Mouse (Mus musculus): ENCODE measurements around the gene Prpf4b. TPM values are rescaled to one million over a fixed set of nuclear protein-coding genes. Genes with fewer than 3 reads are reported as not detected.

Gene Prpf4b
- polyA plus RNA-seq, 1 experiment from 2014 or later: 37.0 TPM

DNA sequence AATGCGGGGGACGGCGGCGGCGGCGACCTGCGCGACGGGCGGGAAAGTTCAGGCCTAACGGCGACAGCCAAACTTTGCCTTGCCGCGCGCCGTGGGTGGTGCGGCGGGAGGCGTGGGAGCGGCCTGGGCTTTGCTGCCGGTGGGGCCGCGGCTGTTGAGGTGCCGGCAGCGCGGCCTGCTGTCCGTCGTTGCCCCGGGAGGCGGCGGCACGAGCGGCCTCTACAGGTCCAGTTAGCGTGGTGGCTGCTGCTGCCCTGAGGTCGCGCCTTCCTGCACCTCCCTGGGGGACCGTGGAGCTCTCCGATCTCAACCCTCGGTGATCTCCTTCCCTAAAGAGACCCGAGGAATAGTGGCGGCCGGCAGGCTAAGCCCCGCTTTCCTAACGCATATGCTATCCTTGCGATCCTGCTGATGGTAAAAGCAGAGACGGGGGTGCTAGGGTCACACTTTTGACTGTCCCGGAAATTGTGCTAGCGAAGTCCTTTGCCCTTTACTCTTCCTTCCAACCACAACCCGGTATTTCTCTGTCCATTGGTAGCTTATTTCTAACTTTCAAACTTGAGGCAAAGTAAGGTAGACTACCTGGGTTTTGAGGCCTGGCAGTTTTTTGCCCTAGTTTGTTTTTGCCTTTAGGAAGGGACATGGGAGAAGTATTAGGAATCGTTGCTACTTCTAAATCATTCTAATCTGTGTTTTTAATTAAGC, 791 bp downstream of the Prpf4b start:
- Histone ChIP-seq H3K9ac (replicated peaks) (peak overlapping the region; percentile 94), H3K4me2 (ENCODE audit: low read depth, low read length) (peak overlapping the region; percentile 86)

DNA sequence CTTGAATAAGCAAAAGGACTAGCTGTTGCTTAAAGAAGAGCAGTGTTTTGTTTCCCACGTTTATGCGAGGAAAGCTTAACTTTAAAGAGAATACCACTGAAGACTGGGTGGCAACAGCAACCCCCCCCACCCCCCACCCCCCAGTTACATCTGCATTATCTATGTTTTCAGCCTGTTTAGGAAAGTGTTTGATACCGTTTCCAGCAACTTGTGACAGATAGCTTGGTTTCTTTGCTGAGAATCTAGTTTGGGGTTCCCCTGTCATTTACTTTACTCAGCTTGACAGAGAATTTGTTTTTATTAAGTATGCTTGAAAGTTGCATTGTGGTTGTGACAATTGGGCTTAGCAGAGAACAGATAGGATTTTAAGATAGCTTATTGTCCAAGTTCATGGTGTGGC, 1.4 kb downstream of the Prpf4b start:
- Histone ChIP-seq H3K4me2 (ENCODE audit: low read depth, low read length) (peak overlapping the region; percentile 86), H3K4me1 (ENCODE audit: insufficient read depth) (peaks cover 29% of the 10 kb centered on the region), H3K9me3 (ENCODE audit: low read length) (no peaks in the 10 kb centered on the region), H3K4me3 (ENCODE audit: low read depth, low read length) (peak overlapping the region; percentile 97), H3K27me3 (ENCODE audit: insufficient read depth, low read length) (no peaks in the 10 kb centered on the region), H3K27ac (ENCODE audit: low read depth) (peak overlapping the region; percentile 100), H3K36me3 (replicated peaks; ENCODE audit: insufficient read depth, low read length) (0 out of 2 replicates have a peak, but pooled peaks cover 6% of the 10 kb centered on the region), H3K9ac (replicated peaks) (peak overlapping the region; percentile 94)
- DNase-seq (no peak), ATAC-seq (no peak)
- WGBS (ENCODE audit: insufficient replicate concordance): 6% methylated on average over 3 of the region's 3 CpGs
- TF ChIP-seq CTCF (IDR thresholded peaks at IDR 0.05; ENCODE audit: low read depth): no peak
- no peak for TF ChIP-seq EP300 (IDR thresholded peaks at IDR 0.05; ENCODE audit: low read depth)

More for the DNA sequence above, 791 bp downstream of the Prpf4b start:
- peak; percentile 51 for ATAC-seq
- H3K27me3 ChIP-seq (ENCODE audit: insufficient read depth, low read length): no peaks in the 10 kb centered on the region
- no peaks in the 10 kb centered on the region for H3K9me3 ChIP-seq (ENCODE audit: low read length)
- peak overlapping the region; percentile 97 for H3K4me3 ChIP-seq (ENCODE audit: low read depth, low read length)
- DNase-seq: peak; percentile 79
- TF ChIP-seq EP300 (IDR thresholded peaks at IDR 0.05; ENCODE audit: low read depth) (no peak), CTCF (IDR thresholded peaks at IDR 0.05; ENCODE audit: low read depth) (peak; percentile 64)
- WGBS (ENCODE audit: insufficient replicate concordance): under 1% methylated on average over 46 of the region's 50 CpGs
- H3K36me3 ChIP-seq (replicated peaks; ENCODE audit: insufficient read depth, low read length): 0 out of 2 replicates have a peak, but pooled peaks cover 3% of the 10 kb centered on the region
- H3K4me1 ChIP-seq (ENCODE audit: insufficient read depth): peaks cover 29% of the 10 kb centered on the region
- H3K27ac ChIP-seq (ENCODE audit: low read depth): peak overlapping the region; percentile 100

- Histone ChIP-seq H3K4me3 (ENCODE audit: low read depth, low read length) (no peak overlapping the region), H3K4me1 (ENCODE audit: insufficient read depth) (no peaks in the 10 kb centered on the region), H3K36me3 (replicated peaks; ENCODE audit: insufficient read depth, low read length) (peaks cover 90% of the 10 kb centered on the region), H3K27me3 (ENCODE audit: insufficient read depth, low read length) (no peaks in the 10 kb centered on the region), H3K4me2 (ENCODE audit: low read depth, low read length) (no peak overlapping the region), H3K27ac (ENCODE audit: low read depth) (no peak overlapping the region), H3K9me3 (ENCODE audit: low read length) (no peaks in the 10 kb centered on the region), H3K9ac (replicated peaks) (no peak overlapping the region)
- TF ChIP-seq EP300 (IDR thresholded peaks at IDR 0.05; ENCODE audit: low read depth) (no peak), CTCF (IDR thresholded peaks at IDR 0.05; ENCODE audit: low read depth) (no peak)
- DNase-seq: no peak
- ATAC-seq: no peak
- 91% methylated on average over 1 of the region's 1 CpGs for WGBS (ENCODE audit: insufficient replicate concordance)
Measured at GRCm38 (mm10) chr13:34892871-34893270, 17.8 kb downstream of the Prpf4b start.

- 36% methylated on average over 9 of the region's 9 CpGs for WGBS (ENCODE audit: insufficient replicate concordance)
- 0 out of 2 replicates have a peak, but pooled peaks cover 2% of the 10 kb centered on the region for H3K27me3 ChIP-seq (ENCODE audit: insufficient read depth, low read length)
- TF ChIP-seq EP300 (IDR thresholded peaks at IDR 0.05; ENCODE audit: low read depth) (no peak), CTCF (IDR thresholded peaks at IDR 0.05; ENCODE audit: low read depth) (no peak)
Measured at GRCm38 (mm10) chr13:34914614-34915013, 39.5 kb downstream of the Prpf4b start.

DNA sequence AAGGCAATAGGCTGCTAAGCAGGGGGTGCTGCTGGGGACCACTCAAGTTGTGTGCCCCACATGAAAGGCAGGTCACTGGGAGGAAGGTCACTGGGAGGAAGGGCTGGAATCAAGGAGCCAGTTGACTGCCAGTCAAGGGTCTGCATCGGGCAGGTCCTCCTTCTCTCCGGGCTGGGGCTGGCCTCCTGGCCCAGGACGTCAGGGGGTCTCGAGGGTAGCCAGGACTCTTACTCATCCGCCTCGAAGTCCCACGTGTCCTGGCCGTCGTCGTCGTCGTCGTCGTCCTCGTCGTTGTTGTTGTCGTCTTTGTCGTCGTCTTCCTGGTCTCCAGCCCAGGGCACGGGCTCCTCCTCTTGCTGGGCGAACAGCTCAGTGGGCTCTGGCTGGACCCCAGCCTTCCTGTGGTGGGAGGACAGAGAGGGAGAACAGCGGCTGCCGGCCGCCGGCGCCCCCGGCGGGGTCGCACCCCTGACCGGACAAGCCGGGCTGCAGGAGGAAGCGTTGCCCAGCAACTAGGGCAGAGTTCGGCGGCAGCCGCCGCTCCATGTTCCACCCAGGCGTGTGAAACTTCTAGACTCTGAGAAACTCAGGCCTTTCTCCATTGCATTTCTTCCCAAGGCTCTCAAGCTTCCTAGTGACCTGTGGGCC, 41.5 kb downstream of the Prpf4b start:
- no peak for ATAC-seq
- no peak overlapping the region for H3K9ac ChIP-seq (replicated peaks)

More at GRCm38 (mm10) chr13:34914614-34915013, 39.5 kb downstream of the Prpf4b start:
- Histone ChIP-seq H3K36me3 (replicated peaks; ENCODE audit: insufficient read depth, low read length) (no peaks in the 10 kb centered on the region), H3K9ac (replicated peaks) (no peak overlapping the region), H3K4me1 (ENCODE audit: insufficient read depth) (peaks cover 4% of the 10 kb centered on the region; the same call in 1 of the 2 replicates), H3K27ac (ENCODE audit: low read depth) (no peak overlapping the region), H3K4me2 (ENCODE audit: low read depth, low read length) (no peak overlapping the region), H3K9me3 (ENCODE audit: low read length) (no peaks in the 10 kb centered on the region), H3K4me3 (ENCODE audit: low read depth, low read length) (no peak overlapping the region)
- DNase-seq (no peak), ATAC-seq (no peak)

DNA sequence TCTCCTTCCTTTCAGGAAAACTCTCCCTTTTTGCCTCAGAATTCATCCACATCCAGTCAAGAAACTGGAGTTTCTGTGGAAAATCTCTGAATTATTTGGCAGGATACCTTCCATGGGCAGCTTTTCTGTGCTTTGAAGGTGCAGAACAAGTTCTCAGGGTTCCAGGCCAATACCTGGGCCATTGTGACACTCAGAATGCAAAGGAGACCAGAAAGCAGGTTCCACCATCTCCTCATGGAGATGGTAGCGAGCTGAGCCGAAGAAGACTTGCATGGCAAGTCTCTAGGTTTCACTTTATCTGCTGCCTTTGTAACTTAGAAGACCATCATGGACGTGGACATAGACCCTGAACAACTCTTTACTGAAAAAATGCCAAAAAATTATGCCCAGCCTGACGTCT, 49.1 kb downstream of the Prpf4b start, which contains the start of the genes Fam217a and 4933417A18Rik:
Fam217a (minus strand) TSS at position 101 of the 400 bp plus-strand sequence.
4933417A18Rik (plus strand) TSS at position 200 of the 400 bp plus-strand sequence.
- H3K27ac ChIP-seq (ENCODE audit: low read depth): no peak within 1 kb of the TSS
- H3K4me2 ChIP-seq (ENCODE audit: low read depth, low read length): no peak within 1 kb of the TSS
- no peak within 1 kb of the TSS for H3K9ac ChIP-seq (replicated peaks)
- no peak for DNase-seq
- no peaks in the 10 kb centered on the region for H3K4me1 ChIP-seq (ENCODE audit: insufficient read depth)
- no peak for ATAC-seq
- no peak for TF ChIP-seq CTCF (IDR thresholded peaks at IDR 0.05; ENCODE audit: low read depth)
- no peak for TF ChIP-seq EP300 (IDR thresholded peaks at IDR 0.05; ENCODE audit: low read depth)
- no peak within 1 kb of the TSS for H3K4me3 ChIP-seq (ENCODE audit: low read depth, low read length)
- no peaks in the 10 kb centered on the region for H3K9me3 ChIP-seq (ENCODE audit: low read length)
- 72% methylated on average over 4 of the region's 4 CpGs for WGBS (ENCODE audit: insufficient replicate concordance)
- H3K27me3 ChIP-seq (ENCODE audit: insufficient read depth, low read length): no peaks in the 10 kb centered on the region
- no peaks in the 10 kb centered on the region for H3K36me3 ChIP-seq (replicated peaks; ENCODE audit: insufficient read depth, low read length)

More for the DNA sequence above, 41.5 kb downstream of the Prpf4b start:
- Histone ChIP-seq H3K27ac (ENCODE audit: low read depth) (no peak overlapping the region), H3K36me3 (replicated peaks; ENCODE audit: insufficient read depth, low read length) (no peaks in the 10 kb centered on the region), H3K4me1 (ENCODE audit: insufficient read depth) (peaks cover 4% of the 10 kb centered on the region; the same call in 1 of the 2 replicates), H3K27me3 (ENCODE audit: insufficient read depth, low read length) (0 out of 2 replicates have a peak, but pooled peaks cover 2% of the 10 kb centered on the region), H3K9me3 (ENCODE audit: low read length) (no peaks in the 10 kb centered on the region), H3K4me3 (ENCODE audit: low read depth, low read length) (peak overlapping the region; percentile 33), H3K4me2 (ENCODE audit: low read depth, low read length) (peak overlapping the region; percentile 63)
- no peak for TF ChIP-seq CTCF (IDR thresholded peaks at IDR 0.05; ENCODE audit: low read depth)
- peak; percentile 16 for DNase-seq
- WGBS (ENCODE audit: insufficient replicate concordance): 41% methylated on average over 37 of the region's 37 CpGs
